Mouse (Mus musculus) bone marrow macrophage, adult 2 months (primary cell): ENCODE results near the gene Zfp280b. TPM values are rescaled to one million over a fixed set of nuclear protein-coding genes. Genes with fewer than 3 reads are reported as not detected.
"Not testable (repeated sequence)": the region's sequence is repeated elsewhere in the genome, so short reads cannot be mapped to it uniquely, and the experiment has no call there.

Experiments
- H3K27ac ChIP-seq: 2 replicates; pipeline ENCODE4 v1.5.1; 2012; ENCODE audit warnings: low read depth, low read length; ENCODE audit not compliant: insufficient read depth
- H3K4me1 ChIP-seq: 2 replicates; pipeline ENCODE4 v1.6.1; 2012; ENCODE audit warnings: low read length; ENCODE audit not compliant: control insufficient read depth, insufficient read depth
- H3K4me3 ChIP-seq: 2 replicates; pipeline ENCODE4 v1.5.1; 2012; ENCODE audit warnings: mild to moderate bottlenecking, low read length, moderate library complexity; ENCODE audit not compliant: insufficient read depth
- CTCF ChIP-seq: IDR thresholded peaks from 2 replicates; pipeline ENCODE4 v1.5.1; 2012; ENCODE audit warnings: low read depth, mild to moderate bottlenecking, low read length, moderate library complexity
- POLR2A ChIP-seq: IDR thresholded peaks from 2 replicates; pipeline ENCODE4 v1.6.1; 2012; ENCODE audit warnings: mild to moderate bottlenecking, low read depth, low read length, borderline replicate concordance
- polyA plus RNA-seq: library from polyadenylated mRNA; stranded (reverse); fragments of >200 nt; gene quantifications from 2 replicates; pipeline ENCODE4 v1.2.4, GENCODE M21; 2012; ENCODE audit not compliant: missing spikeins, insufficient read depth, insufficient read length

Zfp280b gene
- 5.0 and 5.6 TPM in 2 replicates for polyA plus RNA-seq

- Histone ChIP-seq H3K27ac (0 out of 2 replicates have a peak within 1 kb of the TSS, but pooled peaks have one; percentile 11), H3K4me1 (peaks cover 13% of the 10 kb centered on the region), H3K4me3 (peak within 1 kb of the TSS; percentile 95)
- TF ChIP-seq CTCF: peak; percentile 12; the same call in 1 of the 2 replicates
- TF ChIP-seq POLR2A: no peak
Observed at GRCm38 (mm10) chr10:76032402-76033118, at the start of gene Zfp280b. Zfp280b (plus strand) TSS chr10:76032650.

- no peaks in the 10 kb centered on the region for H3K4me1 ChIP-seq
- TF ChIP-seq POLR2A (no peak), CTCF (no peak)
Observed at GRCm38 (mm10) chr10:75990430-75991042, 41.9 kb upstream of the Zfp280b start.

DNA sequence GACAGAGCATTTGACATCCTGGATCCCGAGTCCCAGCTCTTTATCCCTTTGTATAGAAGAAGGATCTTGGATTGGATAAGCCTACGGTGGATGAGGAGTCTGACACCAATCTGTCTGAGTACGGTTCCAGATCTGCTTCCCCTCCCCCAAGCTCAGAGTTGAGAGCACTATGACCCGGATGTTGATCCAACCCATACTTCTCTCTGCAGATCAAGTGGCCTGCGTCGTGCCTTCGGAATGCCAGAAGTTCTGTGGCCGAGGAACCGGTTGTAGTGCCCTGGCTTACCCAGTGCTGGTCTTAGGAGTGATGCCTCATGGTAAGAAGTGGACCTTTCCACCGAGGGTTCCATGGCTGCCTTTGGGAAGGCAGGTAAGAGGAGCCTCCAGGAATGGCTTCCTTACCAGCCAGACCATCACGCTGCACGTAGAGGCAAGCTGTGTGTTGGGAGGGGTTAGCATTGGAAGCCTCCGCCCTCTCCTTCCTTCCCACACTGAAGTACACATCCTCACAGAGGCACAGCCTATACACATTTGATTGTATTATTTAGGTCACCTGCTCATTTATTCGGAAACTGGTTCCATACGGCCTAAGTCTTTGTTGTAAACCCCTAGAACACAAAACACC is 38.7 kb upstream of the Zfp280b start:
- H3K27ac ChIP-seq: no peak overlapping the region
- no peak overlapping the region for H3K4me3 ChIP-seq
- TF ChIP-seq CTCF: no peak
- TF ChIP-seq POLR2A: no peak
- no peaks in the 10 kb centered on the region for H3K4me1 ChIP-seq

More at GRCm38 (mm10) chr10:75990430-75991042, 41.9 kb upstream of the Zfp280b start:
- H3K27ac ChIP-seq: no peak overlapping the region
- no peak overlapping the region for H3K4me3 ChIP-seq

DNA sequence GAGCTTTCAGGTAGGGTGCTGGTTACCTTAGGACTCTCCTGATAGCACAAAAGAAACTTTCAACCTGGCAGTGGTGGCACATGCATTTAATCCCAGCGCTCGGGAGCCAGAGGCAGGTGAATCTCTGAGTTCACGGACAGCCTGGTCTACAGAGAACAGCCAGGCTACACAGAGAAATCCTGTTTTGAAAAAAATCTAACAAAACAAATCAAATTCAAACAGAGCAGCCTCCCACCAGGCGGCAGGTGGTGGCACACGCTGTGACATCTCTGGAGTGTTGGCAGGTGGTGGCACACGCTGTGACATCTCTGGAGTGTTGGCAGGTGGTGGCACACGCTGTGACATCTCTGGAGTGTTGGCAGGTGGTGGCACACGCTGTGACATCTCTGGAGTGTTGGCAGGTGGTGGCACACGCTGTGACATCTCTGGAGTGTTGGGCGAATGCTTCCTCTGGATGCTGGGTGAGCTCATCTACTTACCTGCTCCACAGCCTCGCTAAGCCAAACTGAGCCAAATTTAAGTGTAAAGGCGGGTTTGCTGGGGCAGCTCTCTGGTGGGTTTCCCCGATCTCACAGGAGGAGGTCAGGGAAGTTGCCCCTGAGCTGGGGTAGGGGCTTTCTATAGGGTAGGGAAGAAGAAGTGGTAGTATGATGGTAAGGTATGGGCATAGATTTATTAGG is 37.8 kb upstream of the Zfp280b start:
- not testable (repeated sequence) for H3K27ac ChIP-seq, H3K4me3 ChIP-seq, H3K4me1 ChIP-seq

GRCm38 (mm10) chr10:75995463-75995862 is 37.0 kb upstream of the Zfp280b start:
- H3K4me1 ChIP-seq: no peaks in the 10 kb centered on the region
- no peak overlapping the region for H3K4me3 ChIP-seq
- TF ChIP-seq POLR2A: no peak
- TF ChIP-seq CTCF: no peak
- no peak overlapping the region for H3K27ac ChIP-seq

GRCm38 (mm10) chr10:75996315-75996714 is 36.1 kb upstream of the Zfp280b start:
- no peak overlapping the region for H3K27ac ChIP-seq
- no peaks in the 10 kb centered on the region for H3K4me1 ChIP-seq
- H3K4me3 ChIP-seq: no peak overlapping the region
- no peak for TF ChIP-seq CTCF
- TF ChIP-seq POLR2A: no peak

DNA sequence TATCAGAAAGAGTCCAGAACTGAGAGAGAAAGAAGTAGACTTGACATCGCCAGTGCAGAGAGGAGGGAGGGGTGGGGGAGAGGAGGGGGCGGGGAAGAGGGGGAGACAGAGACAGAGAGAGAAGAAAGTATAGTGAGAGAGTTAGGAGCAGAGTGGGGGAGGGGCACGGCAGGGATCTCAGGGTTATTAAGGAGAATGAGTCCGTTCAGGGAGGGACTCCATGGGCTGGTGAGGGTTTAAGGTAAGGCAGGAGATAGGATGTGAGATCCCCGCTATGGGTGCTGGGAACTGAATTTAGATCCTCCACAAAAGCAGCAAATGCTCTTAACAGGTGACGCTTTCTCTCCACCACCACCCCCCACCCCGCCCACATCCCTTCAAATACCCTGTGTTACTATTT is 31.3 kb upstream of the Zfp280b start:
- no peak overlapping the region for H3K4me3 ChIP-seq
- H3K4me1 ChIP-seq: no peaks in the 10 kb centered on the region
- H3K27ac ChIP-seq: no peak overlapping the region
- TF ChIP-seq POLR2A (no peak), CTCF (no peak)

DNA sequence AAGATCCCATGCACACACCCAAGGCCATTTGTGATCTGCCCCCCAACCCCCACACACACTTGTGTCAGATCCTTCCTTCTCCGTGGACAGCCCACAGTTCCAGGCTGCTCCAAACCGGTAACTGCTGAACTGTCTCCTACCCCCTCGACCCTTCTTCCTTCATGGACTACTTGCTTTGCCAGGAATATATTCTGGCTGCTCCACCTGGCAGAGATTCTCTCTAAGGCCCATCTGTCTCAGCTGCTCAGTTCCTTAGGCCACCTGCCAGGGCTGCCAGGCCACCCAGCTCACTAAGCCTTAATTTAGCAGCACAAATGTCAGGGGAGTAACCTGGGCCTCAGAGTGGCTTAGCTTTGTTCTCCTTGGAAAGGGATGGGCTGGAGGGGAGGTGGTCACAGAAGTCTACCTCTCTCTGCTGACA is 30.3 kb upstream of the Zfp280b start:
- Histone ChIP-seq H3K27ac (no peak overlapping the region), H3K4me3 (no peak overlapping the region), H3K4me1 (no peaks in the 10 kb centered on the region)
- no peak for TF ChIP-seq CTCF
- no peak for TF ChIP-seq POLR2A

GRCm38 (mm10) chr10:76002615-76003014 is 29.8 kb upstream of the Zfp280b start:
- Histone ChIP-seq H3K4me1 (no peaks in the 10 kb centered on the region), H3K4me3 (no peak overlapping the region), H3K27ac (no peak overlapping the region)
- no peak for TF ChIP-seq CTCF
- TF ChIP-seq POLR2A: no peak
